Comparison of ENCODE assay signal across 21 mouse cellular contexts in genomic region chr2:38992452-38992851, GRCm38 (mm10). TPM values are rescaled to one million over a fixed set of nuclear protein-coding genes. Genes with fewer than 3 reads are reported as not detected.
DNase-seq lines count a peak whose midpoint lies in the region; ATAC-seq and TF ChIP-seq lines count a peak whose summit lies in the region.
"Had no signal": no experiment of that assay in that cellular context is flagged by ENCODE, and none has a peak within 500 bp of the region (broad histone marks: within the 10 kb centered on the region; RNA-seq: fewer than 3 reads in every experiment).

No protein-coding gene starts in this region.

- no peak for ATAC-seq in kidney, embryonic 16.5 days (ENCODE audit: low FRiP score, low TSS enrichment)
- ATAC-seq in intestine, postnatal 0 days, result peak; percentile 59

- H3K27me3 ChIP-seq in kidney, embryonic 16.5 days (ENCODE audit: insufficient read depth, low read length), result no peaks in the 10 kb centered on the region
- no peaks in the 10 kb centered on the region for H3K27me3 ChIP-seq in intestine, postnatal 0 days (replicated peaks; ENCODE audit: control insufficient read depth, insufficient read depth, low read length)
- H3K27me3 ChIP-seq: CH12.LX; heart, embryonic 15.5 days; liver, embryonic 13.5 days; neural tube, embryonic 15.5 days had no signal

- H3K4me3 ChIP-seq in kidney, embryonic 16.5 days (ENCODE audit: low read length), result no peak overlapping the region
- no peak overlapping the region for H3K4me3 ChIP-seq in intestine, postnatal 0 days (ENCODE audit: low read depth, low read length)
- H3K4me3 ChIP-seq: heart, embryonic 15.5 days; liver, embryonic 13.5 days; midbrain, embryonic 10.5 days; neural tube, embryonic 15.5 days had no signal

- no peak overlapping the region for H3K9ac ChIP-seq in kidney, embryonic 16.5 days (replicated peaks; ENCODE audit: low read length)
- H3K9ac ChIP-seq in intestine, postnatal 0 days (ENCODE audit: low read depth, low read length), result no peak overlapping the region
- H3K9ac ChIP-seq: heart, embryonic 15.5 days; liver, embryonic 13.5 days; neural tube, embryonic 15.5 days had no signal

- H3K9me3 ChIP-seq in kidney, embryonic 16.5 days (ENCODE audit: low read length), result no peaks in the 10 kb centered on the region
- H3K9me3 ChIP-seq in intestine, postnatal 0 days (ENCODE audit: control insufficient read depth), result no peaks in the 10 kb centered on the region
- H3K9me3 ChIP-seq: heart, embryonic 15.5 days; liver, embryonic 13.5 days; midbrain, embryonic 10.5 days; neural tube, embryonic 15.5 days had no signal

- H3K27ac ChIP-seq in kidney, embryonic 16.5 days (ENCODE audit: low read length), result no peak overlapping the region
- no peak overlapping the region for H3K27ac ChIP-seq in intestine, postnatal 0 days (ENCODE audit: low read depth, low read length)
- H3K27ac ChIP-seq: heart, embryonic 15.5 days; kidney, postnatal 0 days; liver, embryonic 13.5 days; midbrain, embryonic 10.5 days; neural tube, embryonic 15.5 days had no signal

- H3K4me1 ChIP-seq in kidney, embryonic 16.5 days (ENCODE audit: insufficient read depth, low read length), result no peaks in the 10 kb centered on the region
- H3K4me1 ChIP-seq in intestine, postnatal 0 days (replicated peaks; ENCODE audit: control insufficient read depth, insufficient read depth, low read length), result no peaks in the 10 kb centered on the region; the same call in 1 of the 2 replicates

- TF ChIP-seq CTCF in intestine, postnatal 0 days (IDR thresholded peaks at IDR 0.05; ENCODE audit: low read depth), result no peak

- WGBS in kidney, embryonic 16.5 days, result 41% methylated on average over 4 of the region's 4 CpGs
- 19% methylated on average over 4 of the region's 4 CpGs for WGBS in intestine, postnatal 0 days

- DNase-seq in adrenal gland, adult 18-20 months (ENCODE audit: low spot score in 2 of 2), result peak; percentile 51 to 55
- DNase-seq in adrenal gland, adult 8-10 months, result no peak
- DNase-seq in kidney, postnatal 14 days, result peak; percentile 65
- peak; percentile 82 for DNase-seq in adrenal gland, adult 2 months
- DNase-seq in gastrocnemius, postnatal 4 days (ENCODE audit: low spot score in 2 of 2), result no peak
- no peak for DNase-seq in layer of hippocampus, postnatal 25 days (ENCODE audit: extremely low spot score in 1 of 2, low spot score in 1 of 2)
- DNase-seq: cerebellum, postnatal 10 days; embryo, embryonic 11 days; heart, adult 18-20 months; layer of hippocampus, postnatal 36 days; liver, embryonic 13.5 days; lung, postnatal 14 days; right cerebral cortex, adult 18-20 months; thymus, adult 18-20 months had no signal

- H3K36me3 ChIP-seq in kidney, embryonic 16.5 days (ENCODE audit: insufficient read depth, low read length), result no peaks in the 10 kb centered on the region
- no peaks in the 10 kb centered on the region for H3K36me3 ChIP-seq in intestine, postnatal 0 days (ENCODE audit: control insufficient read depth, insufficient read depth)
- H3K36me3 ChIP-seq: heart, embryonic 15.5 days; liver, embryonic 13.5 days; midbrain, embryonic 10.5 days; neural tube, embryonic 15.5 days had no signal

- no peak overlapping the region for H3K4me2 ChIP-seq in kidney, embryonic 16.5 days (replicated peaks; ENCODE audit: low read depth, low read length)
- 0 out of 2 replicates have a peak overlapping the region, but pooled peaks have one; percentile 24 for H3K4me2 ChIP-seq in intestine, postnatal 0 days (replicated peaks; ENCODE audit: low read depth)
- H3K4me2 ChIP-seq: heart, embryonic 15.5 days; liver, embryonic 13.5 days; neural tube, embryonic 15.5 days had no signal

RNA-seq across cellular contexts. Expression of gene Wdr38, which starts 4.8 kb away (rescaled TPM):
- under 1 TPM; 0.53 to 0.61 TPM for total RNA-seq in adrenal gland, adult 18-20 months (2021)
- 1 to 10 TPM in 1 of 4 experiments, under 1 TPM in 3; 0.38 to 1.3 (median 0.64) TPM for total RNA-seq in adrenal gland, adult 8-10 months (2022)
- 1.2 and 1.7 TPM in 2 replicates for polyA plus RNA-seq in kidney, embryonic 16.5 days (2015; fragmentation: Nextera tagmentation; extraction: Ambion mirVana)
- total RNA-seq in adrenal gland, adult 2 months (2021), result under 1 TPM; 0.43 to 0.52 TPM
- 0.43 and 1.2 TPM in 2 replicates for polyA plus RNA-seq in adrenal gland, adult 2 months (2012; rRNA removed)
- 0.47 and 0.78 TPM in 2 replicates for polyA plus RNA-seq in intestine, postnatal 0 days (2015; fragmentation: Nextera tagmentation; extraction: Ambion mirVana)
- under 1 TPM; 0.17 to 0.21 TPM for total RNA-seq in gastrocnemius, postnatal 4 days (2021)
- total RNA-seq in layer of hippocampus, postnatal 25 days (2021), result under 1 TPM; 0.49 to 0.75 TPM

RNA-seq across cellular contexts. Expression of gene Arpc5l, which starts 12.7 kb away (rescaled TPM):
- 10 to 100 TPM; 82.3 to 82.5 TPM for total RNA-seq in adrenal gland, adult 18-20 months (2021)
- 10 to 100 TPM; 86.2 to 93.4 (median 87.6) TPM for total RNA-seq in adrenal gland, adult 8-10 months (2022)
- polyA plus RNA-seq in kidney, embryonic 16.5 days (2015; fragmentation: Nextera tagmentation; extraction: Ambion mirVana), result 114 and 119 TPM in 2 replicates
- 10 to 100 TPM; 66.7 to 78.4 TPM for total RNA-seq in adrenal gland, adult 2 months (2021)
- 56.4 and 66.7 TPM in 2 replicates for polyA plus RNA-seq in adrenal gland, adult 2 months (2012; rRNA removed)
- 68.3 and 73.3 TPM in 2 replicates for polyA plus RNA-seq in intestine, postnatal 0 days (2015; fragmentation: Nextera tagmentation; extraction: Ambion mirVana)
- 10 to 100 TPM; 46.0 to 51.2 TPM for total RNA-seq in gastrocnemius, postnatal 4 days (2021)
- total RNA-seq in layer of hippocampus, postnatal 25 days (2021), result 10 to 100 TPM; 91.9 to 96.2 TPM

RNA-seq across cellular contexts. Expression of gene Rpl35, which starts 13.0 kb away (rescaled TPM):
- total RNA-seq in adrenal gland, adult 18-20 months (2021), result 100 to 1,000 TPM; 442 to 451 TPM
- 100 to 1,000 TPM; 431 to 487 (median 461) TPM for total RNA-seq in adrenal gland, adult 8-10 months (2022)
- polyA plus RNA-seq in kidney, embryonic 16.5 days (2015; fragmentation: Nextera tagmentation; extraction: Ambion mirVana), result 768 and 780 TPM in 2 replicates
- total RNA-seq in adrenal gland, adult 2 months (2021), result 100 to 1,000 TPM; 510 to 597 TPM
- 58.5 and 60.0 TPM in 2 replicates for polyA plus RNA-seq in adrenal gland, adult 2 months (2012; rRNA removed)
- 585 and 607 TPM in 2 replicates for polyA plus RNA-seq in intestine, postnatal 0 days (2015; fragmentation: Nextera tagmentation; extraction: Ambion mirVana)
- 100 to 1,000 TPM; 548 to 582 TPM for total RNA-seq in gastrocnemius, postnatal 4 days (2021)
- total RNA-seq in layer of hippocampus, postnatal 25 days (2021), result 100 to 1,000 TPM; 220 to 250 TPM

Comparison
In these comparisons a context has a peak if more than half of its experiments do, and no peak if none do; other contexts are left out.
1. DNase-seq: peak in adrenal gland, adult 18-20 months (2 of 2), kidney, postnatal 14 days (single experiment) and adrenal gland, adult 2 months (single experiment); none in adrenal gland, adult 8-10 months (single experiment), gastrocnemius, postnatal 4 days (0 of 2) and layer of hippocampus, postnatal 25 days (0 of 2).